Comparison of ENCODE assay signal across 26 mouse cellular contexts in the genomic region with DNA sequence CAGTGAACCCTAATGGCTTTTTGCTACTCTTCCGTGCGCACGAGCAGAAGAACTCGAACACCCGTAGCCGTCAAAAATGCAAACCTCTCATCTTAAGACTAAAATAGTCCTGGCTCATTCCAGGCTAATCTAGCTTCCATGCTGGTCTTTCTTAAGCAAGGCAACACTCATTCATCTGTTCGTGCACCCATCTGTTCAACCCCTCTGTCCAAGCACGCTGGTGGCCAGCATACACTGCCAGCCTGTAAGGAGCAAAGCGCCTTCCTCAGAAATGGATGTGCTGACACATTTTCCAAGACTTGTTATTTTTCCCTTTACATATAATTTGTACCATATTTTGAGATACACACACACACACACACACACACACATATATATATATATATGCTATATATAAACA.
A peak's percentile ranks its signal among the peaks of the same experiment; 100 is the strongest.
DNase-seq lines count a peak whose midpoint lies in the region; ATAC-seq and TF ChIP-seq lines count a peak whose summit lies in the region.
"Had no signal": no experiment of that assay in that cellular context is flagged by ENCODE, and none has a peak within 500 bp of the region (broad histone marks: within the 10 kb centered on the region; RNA-seq: fewer than 3 reads in every experiment).

No protein-coding gene starts in this region.

- DNase-seq in heart, adult 11 months: no peak
- DNase-seq in brain, adult 2 months (ENCODE audit: low read depth, low spot score): peak; percentile 77
- DNase-seq in brain, embryonic 14.5 days (ENCODE audit: low read depth): peak; percentile 6
- no peak for DNase-seq in midbrain, embryonic 10.5 days (ENCODE audit: low spot score)
- DNase-seq: adrenal gland, postnatal 25 days; B cell, adult 2 months; gastrocnemius, postnatal 10 days; heart, postnatal 4 days; kidney, adult 8-10 months; right cerebral cortex, postnatal 14 days; spleen, adult 18-20 months; thymus, adult 18-20 months; thymus, postnatal 25 days had no signal

- ATAC-seq in forebrain, embryonic 16.5 days: peak; percentile 67
- ATAC-seq in forebrain, embryonic 15.5 days (replicated peaks): no peak
- ATAC-seq in heart, embryonic 16.5 days (replicated peaks; ENCODE audit: extremely low read depth, insufficient read depth, low FRiP score): no peak
- ATAC-seq: intestine, embryonic 16.5 days; midbrain, embryonic 13.5 days had no signal

- H3K27me3 ChIP-seq in forebrain, embryonic 16.5 days (replicated peaks; ENCODE audit: control insufficient read depth, insufficient read depth, low read length): no peaks in the 10 kb centered on the region
- no peaks in the 10 kb centered on the region for H3K27me3 ChIP-seq in forebrain, embryonic 15.5 days
- no peaks in the 10 kb centered on the region for H3K27me3 ChIP-seq in heart, embryonic 16.5 days (ENCODE audit: control insufficient read depth, insufficient read depth, low read length)
- H3K27me3 ChIP-seq in midbrain, embryonic 10.5 days (ENCODE audit: low read depth, poor library complexity, severe bottlenecking): no peaks in the 10 kb centered on the region
- H3K27me3 ChIP-seq: embryonic facial prominence, embryonic 13.5 days; hindbrain, embryonic 13.5 days; limb, embryonic 13.5 days; lung, embryonic 15.5 days; midbrain, embryonic 13.5 days; neural tube, embryonic 13.5 days had no signal

- no peak for TF ChIP-seq CTCF in brain, embryonic 14.5 days (IDR thresholded peaks at IDR 0.05; ENCODE audit: borderline replicate concordance, extremely low read depth, insufficient read depth, insufficient read length)

- no peak for TF ChIP-seq POLR2A in brain, embryonic 14.5 days (IDR thresholded peaks at IDR 0.05; ENCODE audit: borderline replicate concordance, extremely low read depth, insufficient read depth, insufficient read length, poor library complexity, severe bottlenecking)

- no peaks in the 10 kb centered on the region for H3K36me3 ChIP-seq in forebrain, embryonic 16.5 days (ENCODE audit: control insufficient read depth, insufficient read depth)
- H3K36me3 ChIP-seq in forebrain, embryonic 15.5 days: no peaks in the 10 kb centered on the region
- peaks cover 5% of the 10 kb centered on the region for H3K36me3 ChIP-seq in heart, embryonic 16.5 days (ENCODE audit: control insufficient read depth, insufficient read depth)
- H3K36me3 ChIP-seq in midbrain, embryonic 10.5 days: peaks cover 62% of the 10 kb centered on the region
- H3K36me3 ChIP-seq: lung, embryonic 15.5 days had no signal

- no peaks in the 10 kb centered on the region for H3K4me1 ChIP-seq in forebrain, embryonic 16.5 days (replicated peaks; ENCODE audit: control insufficient read depth, insufficient read depth, low read length)
- no peaks in the 10 kb centered on the region for H3K4me1 ChIP-seq in forebrain, embryonic 15.5 days
- H3K4me1 ChIP-seq in heart, embryonic 16.5 days (ENCODE audit: control insufficient read depth, insufficient read depth, low read length): peaks cover 14% of the 10 kb centered on the region
- no peaks in the 10 kb centered on the region for H3K4me1 ChIP-seq in midbrain, embryonic 10.5 days
- H3K4me1 ChIP-seq: forebrain, embryonic 10.5 days; hindbrain, embryonic 13.5 days; limb, embryonic 13.5 days; lung, embryonic 15.5 days; midbrain, embryonic 13.5 days; neural tube, embryonic 13.5 days had no signal

- no peaks in the 10 kb centered on the region for H3K9me3 ChIP-seq in forebrain, embryonic 16.5 days (ENCODE audit: control insufficient read depth, low read length)
- H3K9me3 ChIP-seq in forebrain, embryonic 15.5 days: no peaks in the 10 kb centered on the region
- H3K9me3 ChIP-seq in heart, embryonic 16.5 days (replicated peaks; ENCODE audit: control insufficient read depth, low read length): no peaks in the 10 kb centered on the region
- no peaks in the 10 kb centered on the region for H3K9me3 ChIP-seq in midbrain, embryonic 10.5 days (replicated peaks)
- H3K9me3 ChIP-seq: embryonic facial prominence, embryonic 13.5 days; forebrain, embryonic 10.5 days; hindbrain, embryonic 13.5 days; limb, embryonic 13.5 days; lung, embryonic 15.5 days; midbrain, embryonic 13.5 days; neural tube, embryonic 13.5 days had no signal

- no peak overlapping the region for H3K27ac ChIP-seq in forebrain, embryonic 16.5 days (ENCODE audit: low read length)
- no peak overlapping the region for H3K27ac ChIP-seq in forebrain, embryonic 15.5 days (replicated peaks)
- no peak overlapping the region for H3K27ac ChIP-seq in heart, embryonic 16.5 days (ENCODE audit: low read length)
- H3K27ac ChIP-seq in midbrain, embryonic 10.5 days (replicated peaks): no peak overlapping the region
- H3K27ac ChIP-seq: embryonic facial prominence, embryonic 13.5 days; forebrain, embryonic 10.5 days; hindbrain, embryonic 13.5 days; kidney, postnatal 0 days; limb, embryonic 13.5 days; lung, embryonic 15.5 days; midbrain, embryonic 13.5 days; neural tube, embryonic 13.5 days had no signal

- 87% methylated on average over 9 of the region's 9 CpGs for WGBS in forebrain, embryonic 16.5 days
- WGBS in forebrain, embryonic 15.5 days: 90% methylated on average over 9 of the region's 9 CpGs
- WGBS in heart, embryonic 16.5 days: 58% methylated on average over 9 of the region's 9 CpGs
- whole genome bisulfite sequencing in midbrain, embryonic 10.5 days: 93% methylated on average over 9 of the region's 9 CpGs

- H3K9ac ChIP-seq in forebrain, embryonic 16.5 days (replicated peaks; ENCODE audit: low read depth, low read length): no peak overlapping the region
- H3K9ac ChIP-seq in forebrain, embryonic 15.5 days (replicated peaks): no peak overlapping the region
- H3K9ac ChIP-seq in heart, embryonic 16.5 days (ENCODE audit: low read length): no peak overlapping the region
- H3K9ac ChIP-seq: embryonic facial prominence, embryonic 13.5 days; hindbrain, embryonic 13.5 days; limb, embryonic 13.5 days; lung, embryonic 15.5 days; midbrain, embryonic 13.5 days; neural tube, embryonic 13.5 days had no signal

- no peak overlapping the region for H3K4me3 ChIP-seq in forebrain, embryonic 16.5 days (replicated peaks; ENCODE audit: low read length)
- no peak overlapping the region for H3K4me3 ChIP-seq in forebrain, embryonic 15.5 days
- no peak overlapping the region for H3K4me3 ChIP-seq in heart, embryonic 16.5 days (ENCODE audit: low read length)
- H3K4me3 ChIP-seq in midbrain, embryonic 10.5 days: no peak overlapping the region
- H3K4me3 ChIP-seq: embryonic facial prominence, embryonic 13.5 days; forebrain, embryonic 10.5 days; hindbrain, embryonic 13.5 days; limb, embryonic 13.5 days; lung, embryonic 15.5 days; midbrain, embryonic 13.5 days; neural tube, embryonic 13.5 days had no signal

- H3K4me2 ChIP-seq in forebrain, embryonic 16.5 days (ENCODE audit: low read length): no peak overlapping the region
- no peak overlapping the region for H3K4me2 ChIP-seq in forebrain, embryonic 15.5 days (replicated peaks)
- peak overlapping the region; percentile 4; the same call in 1 of the 2 replicates for H3K4me2 ChIP-seq in heart, embryonic 16.5 days (ENCODE audit: low read depth, low read length)
- H3K4me2 ChIP-seq: embryonic facial prominence, embryonic 13.5 days; hindbrain, embryonic 13.5 days; limb, embryonic 13.5 days; liver, embryonic 11.5 days; lung, embryonic 15.5 days; midbrain, embryonic 13.5 days; neural tube, embryonic 13.5 days had no signal

Comparison
In these comparisons a context has a peak if more than half of its experiments do, and no peak if none do; other contexts are left out.
1. DNase-seq: peak in brain, adult 2 months (single experiment) and brain, embryonic 14.5 days (single experiment); none in heart, adult 11 months (single experiment) and midbrain, embryonic 10.5 days (single experiment).